Mouse (Mus musculus): ENCODE measurements around the gene Etv6. TPM values are rescaled to one million over a fixed set of nuclear protein-coding genes. Genes with fewer than 3 reads are reported as not detected.

Etv6 gene
- polyA plus RNA-seq, 1 experiment from 2014 or later = 6.9 TPM

DNA sequence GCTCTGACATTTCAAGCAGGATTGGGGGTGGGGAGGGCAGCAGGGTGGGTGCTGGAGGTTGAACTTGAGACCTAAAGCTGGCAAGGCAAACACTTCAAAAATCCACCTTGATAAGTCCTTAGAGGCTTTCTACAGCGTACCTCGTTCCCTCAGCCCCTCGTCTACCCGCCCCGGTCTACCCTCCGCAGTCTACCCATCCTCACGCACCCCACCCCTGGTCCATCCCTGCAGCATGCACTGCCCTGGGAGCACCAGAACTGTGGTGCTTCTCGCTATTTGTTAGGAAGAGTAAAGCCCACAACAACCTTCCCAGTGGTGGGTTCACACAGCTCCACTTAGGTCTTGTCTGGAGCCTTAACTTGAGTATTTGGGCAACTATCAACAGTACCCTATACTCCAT, 277.1 kb downstream of the Etv6 start:
- Histone ChIP-seq H3K4me3 (replicated peaks) (no peak overlapping the region), H3K4me2 (replicated peaks) (no peak overlapping the region), H3K27ac (no peak overlapping the region), H3K27me3 (no peaks in the 10 kb centered on the region), H3K9me3 (no peaks in the 10 kb centered on the region), H3K4me1 (replicated peaks) (no peaks in the 10 kb centered on the region), H3K9ac (replicated peaks) (no peak overlapping the region), H3K36me3 (no peaks in the 10 kb centered on the region)
- 92% methylated on average over 8 of the region's 8 CpGs for WGBS
- no peak for ATAC-seq

GRCm38 (mm10) chr6:134317371-134317770, 281.9 kb downstream of the Etv6 start:
- 91% methylated on average over 13 of the region's 13 CpGs for WGBS
- Histone ChIP-seq H3K27ac (no peak overlapping the region), H3K27me3 (no peaks in the 10 kb centered on the region), H3K9me3 (no peaks in the 10 kb centered on the region), H3K4me2 (replicated peaks) (no peak overlapping the region), H3K4me3 (replicated peaks) (no peak overlapping the region), H3K36me3 (no peaks in the 10 kb centered on the region), H3K4me1 (replicated peaks) (no peaks in the 10 kb centered on the region), H3K9ac (replicated peaks) (no peak overlapping the region)
- ATAC-seq = no peak

Other genes starting within 250 kb of the Etv6 start
- gene Kap, start 181.9 kb upstream of the Etv6 start, polyA plus RNA-seq (2015; fragmentation: Nextera tagmentation; extraction: Ambion mirVana) = not detected in 2 replicates

Measured in midbrain, embryonic 13.5 days (tissue).